ENCODE assay signal across 16 mouse cellular contexts in genomic region chr10:3939895-3940595, GRCm38 (mm10). TPM values are rescaled to one million over a fixed set of nuclear protein-coding genes. Genes with fewer than 3 reads are reported as not detected.
DNase-seq lines count a peak whose midpoint lies in the region; ATAC-seq and TF ChIP-seq lines count a peak whose summit lies in the region.
"Had no signal": no experiment of that assay in that cellular context is flagged by ENCODE, and none has a peak within 500 bp of the region (broad histone marks: within the 10 kb centered on the region; RNA-seq: fewer than 3 reads in every experiment).

No protein-coding gene starts in this region.

- peaks cover 3% of the 10 kb centered on the region; the same call in 1 of the 2 replicates for H3K4me1 ChIP-seq in kidney, embryonic 14.5 days (ENCODE audit: control insufficient read depth, insufficient read depth, low read length)
- peaks cover 17% of the 10 kb centered on the region for H3K4me1 ChIP-seq in midbrain, embryonic 10.5 days
- no peaks in the 10 kb centered on the region for H3K4me1 ChIP-seq in midbrain, embryonic 14.5 days (ENCODE audit: control insufficient read depth, insufficient read depth, low read length)
- H3K4me1 ChIP-seq in intestine, postnatal 0 days (replicated peaks; ENCODE audit: control insufficient read depth, insufficient read depth, low read length) = no peaks in the 10 kb centered on the region
- H3K4me1 ChIP-seq: heart, embryonic 15.5 days had no signal

- WGBS in kidney, embryonic 14.5 days = 88% methylated on average over 11 of the region's 11 CpGs
- 87% methylated on average over 11 of the region's 11 CpGs for WGBS in midbrain, embryonic 10.5 days
- 92% methylated on average over 11 of the region's 11 CpGs for WGBS in midbrain, embryonic 14.5 days
- WGBS in intestine, postnatal 0 days = 90% methylated on average over 11 of the region's 11 CpGs

- no peak overlapping the region for H3K9ac ChIP-seq in kidney, embryonic 14.5 days (ENCODE audit: low read depth, low read length)
- no peak overlapping the region for H3K9ac ChIP-seq in midbrain, embryonic 14.5 days (replicated peaks; ENCODE audit: low read length)
- no peak overlapping the region for H3K9ac ChIP-seq in intestine, postnatal 0 days (ENCODE audit: low read depth, low read length)
- H3K9ac ChIP-seq: embryonic facial prominence, embryonic 12.5 days; heart, embryonic 15.5 days; hindbrain, embryonic 14.5 days; intestine, embryonic 15.5 days had no signal

- H3K27me3 ChIP-seq in kidney, embryonic 14.5 days (ENCODE audit: control insufficient read depth, insufficient read depth, low read length) = no peaks in the 10 kb centered on the region
- H3K27me3 ChIP-seq in midbrain, embryonic 10.5 days (ENCODE audit: low read depth, poor library complexity, severe bottlenecking) = no peaks in the 10 kb centered on the region
- no peaks in the 10 kb centered on the region for H3K27me3 ChIP-seq in midbrain, embryonic 14.5 days (ENCODE audit: control insufficient read depth, insufficient read depth, low read length)
- H3K27me3 ChIP-seq in intestine, postnatal 0 days (replicated peaks; ENCODE audit: control insufficient read depth, insufficient read depth, low read length) = no peaks in the 10 kb centered on the region
- H3K27me3 ChIP-seq: embryonic facial prominence, embryonic 12.5 days; heart, embryonic 15.5 days; intestine, embryonic 15.5 days had no signal

- no peak for ATAC-seq in kidney, embryonic 14.5 days (ENCODE audit: low FRiP score, low TSS enrichment)
- ATAC-seq in midbrain, embryonic 14.5 days (ENCODE audit: low FRiP score, low TSS enrichment) = no peak
- ATAC-seq in intestine, postnatal 0 days = no peak

- no peak for DNase-seq in kidney, adult 18-20 months
- DNase-seq in midbrain, embryonic 10.5 days (ENCODE audit: low spot score) = no peak
- no peak for DNase-seq in midbrain, embryonic 14.5 days
- DNase-seq in ZHBTc4 (ENCODE audit: low read depth, low spot score) = peak; percentile 64
- no peak for DNase-seq in layer of hippocampus, adult 9-10 months (ENCODE audit: low spot score)
- DNase-seq: adrenal gland, adult 8-10 months; cerebellum, adult 2 months; heart, adult 2 months; lung, postnatal 10 days; right cerebral cortex, postnatal 14 days had no signal

- H3K9me3 ChIP-seq in kidney, embryonic 14.5 days (ENCODE audit: control insufficient read depth, low read length) = no peaks in the 10 kb centered on the region
- no peaks in the 10 kb centered on the region for H3K9me3 ChIP-seq in midbrain, embryonic 10.5 days (replicated peaks)
- H3K9me3 ChIP-seq in midbrain, embryonic 14.5 days (ENCODE audit: control insufficient read depth, low read length) = no peaks in the 10 kb centered on the region
- no peaks in the 10 kb centered on the region for H3K9me3 ChIP-seq in intestine, postnatal 0 days (ENCODE audit: control insufficient read depth)
- H3K9me3 ChIP-seq: embryonic facial prominence, embryonic 12.5 days; heart, embryonic 15.5 days; intestine, embryonic 15.5 days had no signal

- H3K4me3 ChIP-seq in kidney, embryonic 14.5 days (ENCODE audit: low read length) = no peak overlapping the region
- H3K4me3 ChIP-seq in midbrain, embryonic 10.5 days = no peak overlapping the region
- H3K4me3 ChIP-seq in midbrain, embryonic 14.5 days (replicated peaks; ENCODE audit: low read depth, low read length) = no peak overlapping the region
- no peak overlapping the region for H3K4me3 ChIP-seq in intestine, postnatal 0 days (ENCODE audit: low read depth, low read length)
- H3K4me3 ChIP-seq: embryonic facial prominence, embryonic 12.5 days; heart, adult 2 months; heart, embryonic 15.5 days; intestine, embryonic 15.5 days had no signal

- no peak overlapping the region for H3K4me2 ChIP-seq in kidney, embryonic 14.5 days (replicated peaks; ENCODE audit: low read depth, low read length)
- H3K4me2 ChIP-seq in midbrain, embryonic 14.5 days (ENCODE audit: low read length) = no peak overlapping the region
- no peak overlapping the region for H3K4me2 ChIP-seq in intestine, postnatal 0 days (replicated peaks; ENCODE audit: low read depth)
- H3K4me2 ChIP-seq: embryonic facial prominence, embryonic 12.5 days; heart, embryonic 15.5 days; hindbrain, embryonic 14.5 days; intestine, embryonic 15.5 days had no signal

- H3K36me3 ChIP-seq in kidney, embryonic 14.5 days (ENCODE audit: control insufficient read depth, insufficient read depth, low read length) = no peaks in the 10 kb centered on the region
- H3K36me3 ChIP-seq in midbrain, embryonic 10.5 days = peaks cover 37% of the 10 kb centered on the region
- 0 out of 2 replicates have a peak, but pooled peaks cover 3% of the 10 kb centered on the region for H3K36me3 ChIP-seq in midbrain, embryonic 14.5 days (ENCODE audit: control insufficient read depth, insufficient read depth, low read length)
- peaks cover 4% of the 10 kb centered on the region; the same call in 1 of the 2 replicates for H3K36me3 ChIP-seq in intestine, postnatal 0 days (ENCODE audit: control insufficient read depth, insufficient read depth)
- H3K36me3 ChIP-seq: heart, embryonic 15.5 days; intestine, embryonic 15.5 days had no signal

- no peak for TF ChIP-seq CTCF in intestine, postnatal 0 days (IDR thresholded peaks at IDR 0.05; ENCODE audit: low read depth)

- H3K27ac ChIP-seq in kidney, embryonic 14.5 days (ENCODE audit: low read depth, low read length) = peak overlapping the region; percentile 65; the same call in 1 of the 2 replicates
- peak overlapping the region; percentile 79 for H3K27ac ChIP-seq in midbrain, embryonic 10.5 days (replicated peaks)
- no peak overlapping the region for H3K27ac ChIP-seq in midbrain, embryonic 14.5 days (replicated peaks; ENCODE audit: low read depth, low read length)
- no peak overlapping the region for H3K27ac ChIP-seq in intestine, postnatal 0 days (ENCODE audit: low read depth, low read length)
- H3K27ac ChIP-seq: embryonic facial prominence, embryonic 12.5 days; hindbrain, embryonic 14.5 days; intestine, embryonic 15.5 days had no signal

RNA-seq across cellular contexts. Expression of gene Mthfd1l, which starts 32.9 kb away (rescaled TPM):
- polyA plus RNA-seq in kidney, embryonic 14.5 days (2014; fragmentation: Nextera tagmentation; extraction: Ambion mirVana) = 12.8 and 20.2 TPM in 2 replicates
- polyA plus RNA-seq in midbrain, embryonic 10.5 days (2016; fragmentation: Nextera tagmentation; extraction: Ambion mirVana) = 20.2 and 25.2 TPM in 2 replicates
- 3.7 and 6.4 TPM in 2 replicates for polyA plus RNA-seq in midbrain, embryonic 14.5 days (2014; fragmentation: Nextera tagmentation; extraction: Ambion mirVana)
- polyA plus RNA-seq in intestine, postnatal 0 days (2015; fragmentation: Nextera tagmentation; extraction: Ambion mirVana) = 5.3 and 5.6 TPM in 2 replicates

Comparison
In these comparisons a context has a peak if more than half of its experiments do, and no peak if none do; other contexts are left out.
1. H3K27ac ChIP-seq: peak in kidney, embryonic 14.5 days (single experiment) and midbrain, embryonic 10.5 days (single experiment); none in midbrain, embryonic 14.5 days (single experiment) and intestine, postnatal 0 days (single experiment).